Mouse (Mus musculus) liver, embryonic 14.5 days (tissue): Measurements from ENCODE around the gene 4933430I17Rik.

ENCODE experiments used
- CTCF ChIP-seq: IDR thresholded peaks from 2 replicates; pipeline ENCODE4 v1.5.1; 2016; ENCODE audit warnings: antibody characterized with exemption, low read depth, control low read depth
- EP300 ChIP-seq: IDR thresholded peaks from 2 replicates; pipeline ENCODE4 v1.6.1; 2016; ENCODE audit warnings: antibody characterized with exemption, low read depth

GRCm38 (mm10) chr4:62509946-62510345 is 15.2 kb upstream of the 4933430I17Rik start:
- TF ChIP-seq EP300 (no peak), CTCF (no peak)
